Mouse (Mus musculus) kidney, embryonic 16.5 days (tissue): ENCODE results near the gene AI661453. TPM values are rescaled to one million over a fixed set of nuclear protein-coding genes. Genes with fewer than 3 reads are reported as not detected.
A peak's percentile ranks its signal among the peaks of the same experiment; 100 is the strongest.

Source experiments
- ATAC-seq: fragments of 200-750 bp; cut with Nextera tagmentation; 2 replicates; pipeline ENCODE4 v1.8.0; 2017; ENCODE audit warnings: moderate TSS enrichment; ENCODE audit not compliant: low FRiP score, low TSS enrichment
- H3K27ac ChIP-seq: fragments of 300-500 bp; sonication (generic); 2 replicates; pipeline ENCODE4 v1.5.1; 2014; ENCODE audit warnings: low read length
- H3K27me3 ChIP-seq: fragments of 300-500 bp; sonication (generic); 2 replicates; pipeline ENCODE4 v1.6.1; 2014; ENCODE audit warnings: low read length, control low read depth, mixed read lengths; ENCODE audit not compliant: insufficient read depth
- H3K36me3 ChIP-seq: fragments of 300-500 bp; sonication (generic); 2 replicates; pipeline ENCODE4 v1.6.1; 2014; ENCODE audit warnings: low read length, control low read depth, mixed read lengths; ENCODE audit not compliant: insufficient read depth
- H3K4me1 ChIP-seq: fragments of 300-500 bp; sonication (generic); 2 replicates; pipeline ENCODE4 v1.6.1; 2014; ENCODE audit warnings: low read length, control low read depth, mixed read lengths; ENCODE audit not compliant: insufficient read depth
- H3K4me2 ChIP-seq: fragments of 300-500 bp; sonication (generic); replicated peaks from 2 replicates; pipeline ENCODE4 v1.6.1; 2014; ENCODE audit warnings: low read depth, low read length
- H3K4me3 ChIP-seq: fragments of 300-500 bp; sonication (generic); 2 replicates; pipeline ENCODE4 v1.5.1; 2014; ENCODE audit warnings: mild to moderate bottlenecking, low read length
- H3K9ac ChIP-seq: fragments of 300-500 bp; sonication (generic); replicated peaks from 2 replicates; pipeline ENCODE4 v1.6.1; 2014; ENCODE audit warnings: low read length
- H3K9me3 ChIP-seq: fragments of 300-500 bp; sonication (generic); 2 replicates; pipeline ENCODE4 v1.6.1; 2016; ENCODE audit warnings: low read length, control low read depth
- WGBS: fragments of 180-500 bp; shearing (Covaris S2); extraction: QIAGEN DNeasy Blood & Tissue Kit; methylation state at CpG from one replicate; pipeline ENCODE4 v1.1.7; 2014; 5-methylcytosine and 5-hydroxymethylcytosine counted together
- polyA plus RNA-seq: library from polyadenylated mRNA; unstranded; fragments of >200 nt; fragmentation: Nextera tagmentation; extraction: Ambion mirVana; gene quantifications from 2 replicates; pipeline ENCODE4 v1.2.1, GENCODE M21; 2015

Gene AI661453
- 1.5 and 2.5 TPM in 2 replicates for polyA plus RNA-seq

- H3K27me3 ChIP-seq, result peaks cover 14% of the 10 kb centered on the region
- WGBS, result under 1% methylated on average over 45 of the region's 45 CpGs
- H3K9ac ChIP-seq, result peak within 1 kb of the TSS; percentile 68
These were observed at the start of gene AI661453 for GRCm38 (mm10) chr17:47436156-47436906. Gene AI661453 (plus strand): TSS chr17:47436615.

GRCm38 (mm10) chr17:47386649-47387048 lies 49.8 kb upstream of the AI661453 start:
- ATAC-seq, result 0 out of 2 replicates have a peak, but pooled peaks have one; percentile 22
- no peaks in the 10 kb centered on the region for H3K27me3 ChIP-seq
- H3K4me2 ChIP-seq, result no peak overlapping the region
- no peaks in the 10 kb centered on the region for H3K9me3 ChIP-seq
- H3K4me1 ChIP-seq, result no peaks in the 10 kb centered on the region
- no peak overlapping the region for H3K27ac ChIP-seq
- 72% methylated on average over 4 of the region's 4 CpGs for WGBS
- no peaks in the 10 kb centered on the region for H3K36me3 ChIP-seq
- no peak overlapping the region for H3K4me3 ChIP-seq
- H3K9ac ChIP-seq, result no peak overlapping the region

More at GRCm38 (mm10) chr17:47436156-47436906, at the start of gene AI661453:
- no peaks in the 10 kb centered on the region for H3K36me3 ChIP-seq
- peak within 1 kb of the TSS; percentile 58 for H3K27ac ChIP-seq
- H3K4me2 ChIP-seq, result peak within 1 kb of the TSS; percentile 90
- peak within 1 kb of the TSS; percentile 58 for H3K4me3 ChIP-seq
- peaks cover 34% of the 10 kb centered on the region for H3K4me1 ChIP-seq
- no peaks in the 10 kb centered on the region for H3K9me3 ChIP-seq
- peak; percentile 80 for ATAC-seq

GRCm38 (mm10) chr17:47394223-47394869 lies 42.1 kb upstream of the AI661453 start:
- 15% methylated on average over 23 of the region's 24 CpGs for whole genome bisulfite sequencing
- H3K9ac ChIP-seq, result peak overlapping the region; percentile 36
- no peak for ATAC-seq

GRCm38 (mm10) chr17:47395376-47395913 lies 41.0 kb upstream of the AI661453 start:
- H3K9me3 ChIP-seq, result peaks cover 4% of the 10 kb centered on the region; the same call in 1 of the 2 replicates
- ATAC-seq, result peak; percentile 87

More at GRCm38 (mm10) chr17:47394223-47394869, 42.1 kb upstream of the AI661453 start:
- H3K9me3 ChIP-seq, result peaks cover 4% of the 10 kb centered on the region; the same call in 1 of the 2 replicates
- H3K4me2 ChIP-seq, result peak overlapping the region; percentile 67
- no peak overlapping the region for H3K27ac ChIP-seq
- peaks cover 25% of the 10 kb centered on the region for H3K27me3 ChIP-seq
- peak overlapping the region; percentile 38 for H3K4me3 ChIP-seq
- peaks cover 16% of the 10 kb centered on the region for H3K4me1 ChIP-seq
- no peaks in the 10 kb centered on the region for H3K36me3 ChIP-seq

GRCm38 (mm10) chr17:47399091-47399490 lies 37.3 kb upstream of the AI661453 start:
- Histone ChIP-seq H3K4me3 (no peak overlapping the region), H3K36me3 (no peaks in the 10 kb centered on the region), H3K27me3 (peaks cover 22% of the 10 kb centered on the region), H3K4me2 (no peak overlapping the region), H3K9ac (no peak overlapping the region), H3K27ac (no peak overlapping the region), H3K9me3 (no peaks in the 10 kb centered on the region), H3K4me1 (peaks cover 16% of the 10 kb centered on the region)
- no peak for ATAC-seq
- WGBS, result 87% methylated on average over 8 of the region's 8 CpGs

More at GRCm38 (mm10) chr17:47395376-47395913, 41.0 kb upstream of the AI661453 start:
- H3K4me3 ChIP-seq, result peak overlapping the region; percentile 38
- no peak overlapping the region for H3K27ac ChIP-seq
- peaks cover 16% of the 10 kb centered on the region for H3K4me1 ChIP-seq
- WGBS, result 2% methylated on average over 20 of the region's 20 CpGs
- peaks cover 25% of the 10 kb centered on the region for H3K27me3 ChIP-seq
- H3K4me2 ChIP-seq, result peak overlapping the region; percentile 67
- no peaks in the 10 kb centered on the region for H3K36me3 ChIP-seq
- peak overlapping the region; percentile 36 for H3K9ac ChIP-seq

- H3K9ac ChIP-seq, result no peak within 1 kb of the TSS
- no peak within 1 kb of the TSS for H3K4me2 ChIP-seq
- H3K36me3 ChIP-seq, result no peaks in the 10 kb centered on the region
- no peaks in the 10 kb centered on the region for H3K9me3 ChIP-seq
- no peak for ATAC-seq
- 68% methylated on average over 10 of the region's 10 CpGs for WGBS
- H3K27ac ChIP-seq, result no peak within 1 kb of the TSS
- H3K4me3 ChIP-seq, result no peak within 1 kb of the TSS
- peaks cover 4% of the 10 kb centered on the region; the same call in 1 of the 2 replicates for H3K4me1 ChIP-seq
- peaks cover 12% of the 10 kb centered on the region for H3K27me3 ChIP-seq
These were observed 36.0 kb upstream of the AI661453 start, which contains the start of gene Guca1a for GRCm38 (mm10) chr17:47400451-47400850. Gene Guca1a (minus strand): TSS chr17:47400584.

GRCm38 (mm10) chr17:47407717-47408557 lies 28.5 kb upstream of the AI661453 start:
- no peak overlapping the region for H3K27ac ChIP-seq
- no peak overlapping the region for H3K4me3 ChIP-seq
- no peak for ATAC-seq
- 68% methylated on average over 10 of the region's 10 CpGs for WGBS
- no peak overlapping the region for H3K4me2 ChIP-seq
- H3K9ac ChIP-seq, result no peak overlapping the region
- no peaks in the 10 kb centered on the region for H3K4me1 ChIP-seq
- H3K36me3 ChIP-seq, result no peaks in the 10 kb centered on the region
- H3K27me3 ChIP-seq, result peaks cover 22% of the 10 kb centered on the region
- no peaks in the 10 kb centered on the region for H3K9me3 ChIP-seq

GRCm38 (mm10) chr17:47408558-47408898 lies 27.9 kb upstream of the AI661453 start:
- WGBS, result 25% methylated on average over 8 of the region's 8 CpGs
- H3K27ac ChIP-seq, result no peak overlapping the region
- H3K4me3 ChIP-seq, result no peak overlapping the region
- no peak overlapping the region for H3K4me2 ChIP-seq
- H3K27me3 ChIP-seq, result peaks cover 26% of the 10 kb centered on the region
- H3K36me3 ChIP-seq, result no peaks in the 10 kb centered on the region
- no peaks in the 10 kb centered on the region for H3K9me3 ChIP-seq
- no peak overlapping the region for H3K9ac ChIP-seq
- H3K4me1 ChIP-seq, result no peaks in the 10 kb centered on the region
- peak; percentile 74 for ATAC-seq
